Mouse (Mus musculus) CH12.LX (cell line): ENCODE results near the gene Csnk2a1.

Experiments used
- CHD2 ChIP-seq: IDR thresholded peaks from 2 replicates; pipeline ENCODE4 v1.6.1; 2011; ENCODE audit warnings: low read length, improper control_type of control experiment
- CTCF ChIP-seq, 2 experiments: IDR thresholded peaks in 1 of 2; conservative IDR thresholded peaks in 1 of 2; 2 replicates each; pipeline ENCODE4 v1.5.1; 2011 to 2012; ENCODE audit warnings: low read depth in 2 of 2, low read length in 2 of 2, improper control_type of control experiment in 1 of 2, inconsistent platforms in 1 of 2, mild to moderate bottlenecking in 1 of 2, moderate library complexity in 1 of 2
- HCFC1 ChIP-seq: IDR thresholded peaks from 2 replicates; pipeline ENCODE4 v1.6.1; 2012; ENCODE audit warnings: low read depth, mild to moderate bottlenecking, inconsistent platforms, low read length, improper control_type of control experiment
- POLR2A ChIP-seq: IDR thresholded peaks from 2 replicates; pipeline ENCODE4 v1.6.1; 2011; ENCODE audit warnings: low read depth, mild to moderate bottlenecking, improper control_type of control experiment, low read length
- ZNF384 ChIP-seq: IDR thresholded peaks from 2 replicates; pipeline ENCODE4 v1.6.1; 2012; ENCODE audit warnings: low read depth, low read length, improper control_type of control experiment, inconsistent platforms

DNA sequence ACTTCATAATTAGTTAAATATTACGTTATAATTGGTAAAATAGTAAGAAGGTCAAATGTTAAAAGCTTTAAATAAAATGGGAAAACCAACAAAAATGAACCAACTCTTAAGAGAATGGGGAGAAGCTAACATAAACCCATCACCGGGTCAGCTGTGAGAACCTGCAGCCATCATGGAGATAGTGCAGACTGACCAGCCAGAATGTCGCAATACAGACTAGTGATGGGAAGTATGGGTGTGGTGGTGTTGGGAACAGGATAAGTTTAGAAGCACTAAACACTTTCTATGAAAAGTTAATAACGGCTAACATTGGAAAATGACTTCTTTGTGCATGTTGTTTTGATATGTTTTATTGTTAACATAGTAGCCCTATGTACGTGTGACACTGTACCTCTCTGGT is 60.9 kb downstream of the Csnk2a1 start:
- no peak for TF ChIP-seq CTCF (conservative IDR thresholded peaks at IDR 0.05 in 1 of 2, IDR thresholded peaks at IDR 0.05 in 1 of 2; ENCODE audit: low read depth in 2 of 2, low read length in 2 of 2)
- no peak for TF ChIP-seq ZNF384
- no peak for TF ChIP-seq POLR2A
- TF ChIP-seq CHD2, result no peak
- no peak for TF ChIP-seq HCFC1
